Mouse (Mus musculus) testis, adult 10 weeks (tissue): Measurements from ENCODE around the gene Jrkl. TPM values are rescaled to one million over a fixed set of nuclear protein-coding genes. Genes with fewer than 3 reads are reported as not detected.

Experiments used
- polyA plus RNA-seq: library from polyadenylated mRNA; stranded (reverse); fragments of 350-450 nt; fragmentation: Illumina TruSeq; extraction: RNeasy Lipid Tissue Mini Kit (QIAGEN cat#74804); gene quantifications from one replicate; pipeline ENCODE4 v1.2.3, GENCODE M21; 2014; ENCODE audit warnings: low read depth, low replicate concordance

Gene Jrkl
- 10.8 TPM for polyA plus RNA-seq

GRCm38 (mm10) chr9:13245481-13245880, at the start of gene Jrkl:
Gene Jrkl (minus strand): TSS chr9:13245829.

DNA sequence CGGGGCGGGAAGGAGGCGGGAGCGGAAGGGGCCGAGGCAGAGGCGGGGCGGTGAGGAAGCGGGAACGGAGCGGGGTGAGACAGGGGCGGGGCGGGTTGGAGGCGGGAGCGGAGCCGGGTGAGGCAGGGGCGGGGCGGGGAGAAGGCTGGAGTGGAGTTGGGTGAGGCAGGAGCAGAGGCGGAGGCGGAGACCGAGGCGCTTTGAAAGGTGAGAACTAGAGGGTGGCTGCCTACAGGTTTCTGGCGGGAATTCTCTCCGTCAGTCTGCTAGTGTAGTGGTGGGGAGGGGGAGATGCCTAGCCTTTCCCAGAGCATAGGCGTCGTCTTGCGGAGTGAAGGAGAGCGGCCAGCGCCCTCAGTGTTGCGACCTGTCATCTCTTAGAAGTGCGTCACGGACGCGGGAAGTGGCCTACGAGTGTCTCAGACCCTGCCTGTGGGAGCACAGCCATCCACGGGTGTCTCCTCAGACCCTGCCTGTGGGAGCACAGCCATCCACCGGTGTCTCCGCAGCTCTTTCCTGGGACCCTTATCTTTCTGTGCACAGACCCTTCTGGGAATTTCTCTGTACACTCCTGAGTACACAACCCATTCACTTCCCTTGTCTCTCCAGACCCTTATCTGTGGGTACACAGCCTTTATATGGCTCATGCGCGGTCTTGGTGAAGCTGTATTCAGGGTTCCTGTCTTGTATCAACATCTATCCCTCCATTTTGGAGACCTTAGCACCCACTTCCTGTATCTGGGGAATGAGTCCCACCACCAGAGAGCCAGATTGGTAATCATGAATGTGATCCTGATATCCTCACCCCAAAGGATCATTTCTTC, 1.4 kb upstream of the Jrkl start, which contains the start of gene Ccdc82:
Gene Ccdc82 (plus strand): TSS at position 141 of the 824 bp plus-strand sequence.

Other genes starting within 250 kb of the Jrkl start
- 25.4 TPM for gene Ccdc82, start 1.1 kb upstream of the Jrkl start, polyA plus RNA-seq
- 0.63 TPM for gene Maml2, start 52.1 kb upstream of the Jrkl start, polyA plus RNA-seq
- not detected for gene Gm17571, start 200.9 kb upstream of the Jrkl start, polyA plus RNA-seq